Mouse (Mus musculus): Measurements from ENCODE around the gene RPS10-NUDT3. TPM values are rescaled to one million over a fixed set of nuclear protein-coding genes. Genes with fewer than 3 reads are reported as not detected.
A peak's percentile ranks its signal among the peaks of the same experiment; 100 is the strongest.

RPS10-NUDT3 gene
- polyA plus RNA-seq, 1 experiment from 2014 or later = not detected

- Histone ChIP-seq H3K4me1 (ENCODE audit: control insufficient read depth, insufficient read depth, low read length) (peaks cover 24% of the 10 kb centered on the region), H3K9ac (ENCODE audit: low read depth, low read length) (peak within 1 kb of the TSS; percentile 99), H3K27me3 (ENCODE audit: control insufficient read depth, insufficient read depth, low read length) (no peaks in the 10 kb centered on the region), H3K36me3 (ENCODE audit: control insufficient read depth, insufficient read depth, low read length) (no peaks in the 10 kb centered on the region), H3K27ac (ENCODE audit: low read depth, low read length) (peak within 1 kb of the TSS; percentile 97), H3K9me3 (replicated peaks; ENCODE audit: control insufficient read depth, low read length) (no peaks in the 10 kb centered on the region), H3K4me3 (ENCODE audit: low read depth, low read length) (peak within 1 kb of the TSS; percentile 94), H3K4me2 (peak within 1 kb of the TSS; percentile 74)
- peak; percentile 87 for ATAC-seq (replicated peaks; ENCODE audit: insufficient number of reproducible peaks, low FRiP score, low TSS enrichment)
- 7% methylated on average over 91 of the region's 91 CpGs for WGBS (ENCODE audit: insufficient replicate concordance)
These were observed 11.4 kb downstream of the RPS10-NUDT3 start, which contains the start of gene Nudt3 for GRCm38 (mm10) chr17:27623360-27624326. Gene Nudt3 (minus strand): TSS chr17:27623495.

GRCm38 (mm10) chr17:27622611-27623359 lies 12.2 kb downstream of the RPS10-NUDT3 start:
- Histone ChIP-seq H3K4me1 (ENCODE audit: control insufficient read depth, insufficient read depth, low read length) (peaks cover 26% of the 10 kb centered on the region), H3K4me2 (peak overlapping the region; percentile 74), H3K9ac (ENCODE audit: low read depth, low read length) (peak overlapping the region; percentile 99), H3K9me3 (replicated peaks; ENCODE audit: control insufficient read depth, low read length) (no peaks in the 10 kb centered on the region), H3K27me3 (ENCODE audit: control insufficient read depth, insufficient read depth, low read length) (no peaks in the 10 kb centered on the region), H3K27ac (ENCODE audit: low read depth, low read length) (peak overlapping the region; percentile 97), H3K36me3 (ENCODE audit: control insufficient read depth, insufficient read depth, low read length) (no peaks in the 10 kb centered on the region), H3K4me3 (ENCODE audit: low read depth, low read length) (peak overlapping the region; percentile 94)
- ATAC-seq (replicated peaks; ENCODE audit: insufficient number of reproducible peaks, low FRiP score, low TSS enrichment) = peak; percentile 67
- under 1% methylated on average over 68 of the region's 80 CpGs for WGBS (ENCODE audit: insufficient replicate concordance)

GRCm38 (mm10) chr17:27621705-27622531 lies 13.1 kb downstream of the RPS10-NUDT3 start:
- H3K36me3 ChIP-seq (ENCODE audit: control insufficient read depth, insufficient read depth, low read length) = no peaks in the 10 kb centered on the region
- H3K27me3 ChIP-seq (ENCODE audit: control insufficient read depth, insufficient read depth, low read length) = no peaks in the 10 kb centered on the region
- H3K9ac ChIP-seq (ENCODE audit: low read depth, low read length) = peak overlapping the region; percentile 99
- H3K27ac ChIP-seq (ENCODE audit: low read depth, low read length) = peak overlapping the region; percentile 97
- H3K4me2 ChIP-seq = peak overlapping the region; percentile 74
- H3K9me3 ChIP-seq (replicated peaks; ENCODE audit: control insufficient read depth, low read length) = no peaks in the 10 kb centered on the region
- H3K4me1 ChIP-seq (ENCODE audit: control insufficient read depth, insufficient read depth, low read length) = peaks cover 26% of the 10 kb centered on the region
- peak overlapping the region; percentile 94 for H3K4me3 ChIP-seq (ENCODE audit: low read depth, low read length)
- ATAC-seq (replicated peaks; ENCODE audit: insufficient number of reproducible peaks, low FRiP score, low TSS enrichment) = no peak
- 3% methylated on average over 23 of the region's 23 CpGs for WGBS (ENCODE audit: insufficient replicate concordance)

GRCm38 (mm10) chr17:27621161-27621560 lies 13.9 kb downstream of the RPS10-NUDT3 start:
- 48% methylated on average over 8 of the region's 8 CpGs for WGBS (ENCODE audit: insufficient replicate concordance)
- ATAC-seq (replicated peaks; ENCODE audit: insufficient number of reproducible peaks, low FRiP score, low TSS enrichment) = no peak
- H3K27ac ChIP-seq (ENCODE audit: low read depth, low read length) = no peak overlapping the region

GRCm38 (mm10) chr17:27615388-27615787 lies 19.6 kb downstream of the RPS10-NUDT3 start:
- Histone ChIP-seq H3K4me3 (ENCODE audit: low read depth, low read length) (no peak overlapping the region), H3K27ac (ENCODE audit: low read depth, low read length) (peak overlapping the region; percentile 54), H3K27me3 (ENCODE audit: control insufficient read depth, insufficient read depth, low read length) (no peaks in the 10 kb centered on the region), H3K4me2 (peak overlapping the region; percentile 27; the same call in 1 of the 2 replicates), H3K36me3 (ENCODE audit: control insufficient read depth, insufficient read depth, low read length) (no peaks in the 10 kb centered on the region), H3K9ac (ENCODE audit: low read depth, low read length) (no peak overlapping the region), H3K9me3 (replicated peaks; ENCODE audit: control insufficient read depth, low read length) (no peaks in the 10 kb centered on the region), H3K4me1 (ENCODE audit: control insufficient read depth, insufficient read depth, low read length) (peaks cover 57% of the 10 kb centered on the region)
- no peak for ATAC-seq (replicated peaks; ENCODE audit: insufficient number of reproducible peaks, low FRiP score, low TSS enrichment)
- 45% methylated on average over 7 of the region's 7 CpGs for WGBS (ENCODE audit: insufficient replicate concordance)

More at GRCm38 (mm10) chr17:27621161-27621560, 13.9 kb downstream of the RPS10-NUDT3 start:
- Histone ChIP-seq H3K4me2 (peak overlapping the region; percentile 74), H3K27me3 (ENCODE audit: control insufficient read depth, insufficient read depth, low read length) (no peaks in the 10 kb centered on the region), H3K4me1 (ENCODE audit: control insufficient read depth, insufficient read depth, low read length) (peaks cover 26% of the 10 kb centered on the region), H3K9ac (ENCODE audit: low read depth, low read length) (peak overlapping the region; percentile 52; the same call in 1 of the 2 replicates), H3K36me3 (ENCODE audit: control insufficient read depth, insufficient read depth, low read length) (no peaks in the 10 kb centered on the region), H3K9me3 (replicated peaks; ENCODE audit: control insufficient read depth, low read length) (no peaks in the 10 kb centered on the region), H3K4me3 (ENCODE audit: low read depth, low read length) (peak overlapping the region; percentile 94)

- 92% methylated on average over 4 of the region's 4 CpGs for WGBS (ENCODE audit: insufficient replicate concordance)
- Histone ChIP-seq H3K9me3 (replicated peaks; ENCODE audit: control insufficient read depth, low read length) (no peaks in the 10 kb centered on the region), H3K9ac (ENCODE audit: low read depth, low read length) (no peak overlapping the region), H3K4me2 (no peak overlapping the region; the same call in 1 of the 2 replicates), H3K27me3 (ENCODE audit: control insufficient read depth, insufficient read depth, low read length) (no peaks in the 10 kb centered on the region), H3K4me3 (ENCODE audit: low read depth, low read length) (no peak overlapping the region), H3K36me3 (ENCODE audit: control insufficient read depth, insufficient read depth, low read length) (no peaks in the 10 kb centered on the region), H3K4me1 (ENCODE audit: control insufficient read depth, insufficient read depth, low read length) (peaks cover 52% of the 10 kb centered on the region), H3K27ac (ENCODE audit: low read depth, low read length) (no peak overlapping the region)
- no peak for ATAC-seq (replicated peaks; ENCODE audit: insufficient number of reproducible peaks, low FRiP score, low TSS enrichment)
These were observed 22.0 kb downstream of the RPS10-NUDT3 start for GRCm38 (mm10) chr17:27613016-27613415.

GRCm38 (mm10) chr17:27611994-27612393 lies 23.0 kb downstream of the RPS10-NUDT3 start:
- WGBS (ENCODE audit: insufficient replicate concordance) = 82% methylated on average over 5 of the region's 5 CpGs
- Histone ChIP-seq H3K27me3 (ENCODE audit: control insufficient read depth, insufficient read depth, low read length) (no peaks in the 10 kb centered on the region), H3K4me3 (ENCODE audit: low read depth, low read length) (no peak overlapping the region), H3K4me2 (no peak overlapping the region; the same call in 1 of the 2 replicates), H3K9ac (ENCODE audit: low read depth, low read length) (peak overlapping the region; percentile 28; the same call in 1 of the 2 replicates), H3K9me3 (replicated peaks; ENCODE audit: control insufficient read depth, low read length) (no peaks in the 10 kb centered on the region), H3K36me3 (ENCODE audit: control insufficient read depth, insufficient read depth, low read length) (no peaks in the 10 kb centered on the region), H3K27ac (ENCODE audit: low read depth, low read length) (peak overlapping the region; percentile 64; the same call in 1 of the 2 replicates), H3K4me1 (ENCODE audit: control insufficient read depth, insufficient read depth, low read length) (peaks cover 52% of the 10 kb centered on the region)
- ATAC-seq (replicated peaks; ENCODE audit: insufficient number of reproducible peaks, low FRiP score, low TSS enrichment) = no peak
